Mouse (Mus musculus): ENCODE results near the gene Ahcyl2. TPM values are rescaled to one million over a fixed set of nuclear protein-coding genes. Genes with fewer than 3 reads are reported as not detected.
"Not testable (repeated sequence)": the region's sequence is repeated elsewhere in the genome, so short reads cannot be mapped to it uniquely, and the experiment has no call there.

Ahcyl2 gene
- polyA plus RNA-seq, 1 experiment from 2014 or later: 7.9 TPM

DNA sequence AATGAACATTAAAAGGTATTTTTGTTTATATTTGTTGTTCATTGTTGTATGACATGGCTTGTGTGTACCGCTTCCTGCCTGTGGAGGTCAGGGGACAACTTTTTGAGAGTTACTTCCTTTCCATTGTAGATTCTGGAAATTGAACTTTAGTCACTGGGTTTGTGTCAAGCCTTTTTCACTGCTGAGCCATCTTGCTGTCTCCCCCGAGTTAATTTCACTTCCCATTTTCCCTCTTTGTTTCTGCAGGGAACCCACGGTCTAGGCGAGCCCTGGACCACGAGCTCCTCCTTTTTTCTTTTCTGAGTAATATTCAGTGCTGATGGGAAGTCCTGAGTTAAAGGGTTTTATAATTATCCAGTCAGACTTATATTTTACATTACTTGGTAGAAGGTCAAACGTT, 26.8 kb downstream of the Ahcyl2 start:
- no peaks in the 10 kb centered on the region for H3K9me3 ChIP-seq (ENCODE audit: control insufficient read depth, low read length)
- no peaks in the 10 kb centered on the region for H3K4me1 ChIP-seq (replicated peaks; ENCODE audit: control insufficient read depth, insufficient read depth, low read length)
- no peak overlapping the region for H3K4me2 ChIP-seq (ENCODE audit: low read depth, low read length)
- no peak overlapping the region for H3K4me3 ChIP-seq (ENCODE audit: low read length)
- no peak overlapping the region for H3K9ac ChIP-seq (ENCODE audit: low read length)
- H3K36me3 ChIP-seq (ENCODE audit: control insufficient read depth, insufficient read depth, low read length): no peaks in the 10 kb centered on the region
- no peak overlapping the region for H3K27ac ChIP-seq (ENCODE audit: low read length)
- WGBS: 88% methylated on average over 6 of the region's 6 CpGs
- H3K27me3 ChIP-seq (ENCODE audit: control insufficient read depth, insufficient read depth, low read depth, low read length): no peaks in the 10 kb centered on the region
- ATAC-seq (ENCODE audit: low read depth): no peak

DNA sequence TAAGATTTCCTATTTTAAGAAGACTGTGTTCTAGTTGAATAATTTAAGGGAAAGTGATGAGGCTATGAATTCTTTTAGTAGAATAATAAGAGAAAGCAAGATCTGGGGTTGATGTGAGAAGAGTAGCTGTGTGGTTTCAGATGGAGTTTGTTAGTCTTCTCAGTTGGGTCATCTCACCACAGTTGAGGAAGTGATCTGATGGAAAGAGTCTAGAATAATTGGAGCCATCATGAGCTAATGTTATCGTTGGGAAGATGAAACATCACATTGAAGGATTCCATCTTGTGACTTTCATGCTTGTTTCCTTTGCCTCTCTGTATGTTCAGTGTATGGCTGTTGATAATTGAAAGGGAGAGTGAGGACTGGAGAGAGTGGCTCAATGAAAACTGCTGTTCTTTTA, 35.2 kb downstream of the Ahcyl2 start:
- ATAC-seq (ENCODE audit: low read depth): no peak

DNA sequence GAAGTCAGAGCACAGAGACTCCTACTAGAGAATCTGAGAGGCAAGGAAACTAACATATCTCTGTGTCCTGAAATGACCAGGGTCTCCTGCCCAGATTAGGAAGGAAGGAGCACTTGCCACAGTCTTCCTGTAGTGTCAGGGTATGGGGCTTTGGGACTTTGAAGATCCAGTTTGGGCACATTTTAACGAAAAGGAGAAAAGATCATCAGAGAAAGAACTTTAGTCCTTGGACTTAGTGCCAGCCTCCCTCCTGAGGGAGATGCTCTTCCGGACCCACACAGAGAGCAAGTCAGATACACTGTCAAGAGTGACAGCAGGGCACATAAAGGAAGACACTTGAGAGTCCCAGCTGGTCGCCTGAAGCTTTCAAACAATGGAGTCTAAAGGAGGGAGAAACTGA, 36.2 kb downstream of the Ahcyl2 start:
- Histone ChIP-seq H3K4me3 (ENCODE audit: low read length) (no peak overlapping the region), H3K9ac (ENCODE audit: low read length) (no peak overlapping the region), H3K27ac (ENCODE audit: low read length) (no peak overlapping the region), H3K27me3 (ENCODE audit: control insufficient read depth, insufficient read depth, low read depth, low read length) (no peaks in the 10 kb centered on the region), H3K36me3 (ENCODE audit: control insufficient read depth, insufficient read depth, low read length) (no peaks in the 10 kb centered on the region), H3K4me2 (ENCODE audit: low read depth, low read length) (no peak overlapping the region), H3K4me1 (replicated peaks; ENCODE audit: control insufficient read depth, insufficient read depth, low read length) (no peaks in the 10 kb centered on the region), H3K9me3 (ENCODE audit: control insufficient read depth, low read length) (no peaks in the 10 kb centered on the region)
- no peak for ATAC-seq (ENCODE audit: low read depth)
- 65% methylated on average over 3 of the region's 3 CpGs for WGBS

More for the DNA sequence above, 35.2 kb downstream of the Ahcyl2 start:
- no peak overlapping the region for H3K4me2 ChIP-seq (ENCODE audit: low read depth, low read length)
- H3K27ac ChIP-seq (ENCODE audit: low read length): no peak overlapping the region
- no peak overlapping the region for H3K9ac ChIP-seq (ENCODE audit: low read length)
- H3K27me3 ChIP-seq (ENCODE audit: control insufficient read depth, insufficient read depth, low read depth, low read length): no peaks in the 10 kb centered on the region
- no peaks in the 10 kb centered on the region for H3K4me1 ChIP-seq (replicated peaks; ENCODE audit: control insufficient read depth, insufficient read depth, low read length)
- 81% methylated on average over 1 of the region's 1 CpGs for WGBS
- no peaks in the 10 kb centered on the region for H3K9me3 ChIP-seq (ENCODE audit: control insufficient read depth, low read length)
- no peak overlapping the region for H3K4me3 ChIP-seq (ENCODE audit: low read length)
- no peaks in the 10 kb centered on the region for H3K36me3 ChIP-seq (ENCODE audit: control insufficient read depth, insufficient read depth, low read length)

DNA sequence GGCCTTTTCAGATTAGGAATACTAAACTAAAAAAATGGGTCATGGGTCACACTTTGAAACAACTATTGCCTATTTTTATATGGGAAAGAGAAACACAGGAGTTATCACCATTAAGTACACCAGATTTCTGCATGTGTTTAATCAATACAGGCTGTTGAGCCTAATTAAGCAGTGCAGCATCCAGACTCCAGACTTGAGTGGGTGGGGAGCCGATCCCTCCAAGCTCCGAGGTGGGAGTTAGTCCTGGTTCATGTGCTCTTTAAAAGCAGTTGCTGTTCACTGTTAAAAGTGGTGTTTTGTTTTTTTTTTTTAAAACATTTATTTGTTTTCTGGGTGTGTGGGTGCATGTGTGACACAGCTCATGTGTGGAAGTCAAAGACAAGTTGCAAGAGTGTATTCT, 37.6 kb downstream of the Ahcyl2 start:
- Histone ChIP-seq H3K9ac (ENCODE audit: low read length) (no peak overlapping the region), H3K27ac (ENCODE audit: low read length) (no peak overlapping the region), H3K4me2 (ENCODE audit: low read depth, low read length) (no peak overlapping the region), H3K4me3 (ENCODE audit: low read length) (no peak overlapping the region), H3K36me3 (ENCODE audit: control insufficient read depth, insufficient read depth, low read length) (no peaks in the 10 kb centered on the region), H3K27me3 (ENCODE audit: control insufficient read depth, insufficient read depth, low read depth, low read length) (no peaks in the 10 kb centered on the region), H3K9me3 (ENCODE audit: control insufficient read depth, low read length) (no peaks in the 10 kb centered on the region), H3K4me1 (replicated peaks; ENCODE audit: control insufficient read depth, insufficient read depth, low read length) (no peaks in the 10 kb centered on the region)
- no peak for ATAC-seq (ENCODE audit: low read depth)
- 82% methylated on average over 2 of the region's 2 CpGs for WGBS

DNA sequence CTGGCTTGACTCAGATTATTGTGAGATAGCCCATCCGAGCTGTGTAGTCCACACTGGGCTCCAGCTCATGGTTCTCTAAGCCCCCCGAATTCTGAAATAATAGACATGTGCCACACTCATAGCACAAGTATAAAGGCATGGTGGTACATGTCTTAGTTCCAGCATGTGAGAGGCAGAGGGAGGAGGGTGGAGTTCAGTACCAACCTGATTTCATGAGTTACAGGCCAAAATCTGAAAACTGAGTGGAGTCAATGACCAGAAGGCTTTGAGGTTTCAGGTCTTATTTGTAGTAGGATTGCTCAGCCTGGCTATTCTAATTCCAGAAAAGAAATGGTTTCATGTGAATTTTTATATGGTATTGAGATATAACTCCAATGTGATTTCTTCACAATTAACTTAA, 44.3 kb downstream of the Ahcyl2 start:
- Histone ChIP-seq H3K36me3 (ENCODE audit: control insufficient read depth, insufficient read depth, low read length) (no peaks in the 10 kb centered on the region), H3K4me3 (ENCODE audit: low read length) (no peak overlapping the region), H3K4me1 (replicated peaks; ENCODE audit: control insufficient read depth, insufficient read depth, low read length) (no peaks in the 10 kb centered on the region), H3K27me3 (ENCODE audit: control insufficient read depth, insufficient read depth, low read depth, low read length) (no peaks in the 10 kb centered on the region), H3K9ac (ENCODE audit: low read length) (no peak overlapping the region), H3K27ac (ENCODE audit: low read length) (no peak overlapping the region), H3K4me2 (ENCODE audit: low read depth, low read length) (no peak overlapping the region), H3K9me3 (ENCODE audit: control insufficient read depth, low read length) (no peaks in the 10 kb centered on the region)
- WGBS: 87% methylated on average over 2 of the region's 2 CpGs
- ATAC-seq (ENCODE audit: low read depth): no peak

DNA sequence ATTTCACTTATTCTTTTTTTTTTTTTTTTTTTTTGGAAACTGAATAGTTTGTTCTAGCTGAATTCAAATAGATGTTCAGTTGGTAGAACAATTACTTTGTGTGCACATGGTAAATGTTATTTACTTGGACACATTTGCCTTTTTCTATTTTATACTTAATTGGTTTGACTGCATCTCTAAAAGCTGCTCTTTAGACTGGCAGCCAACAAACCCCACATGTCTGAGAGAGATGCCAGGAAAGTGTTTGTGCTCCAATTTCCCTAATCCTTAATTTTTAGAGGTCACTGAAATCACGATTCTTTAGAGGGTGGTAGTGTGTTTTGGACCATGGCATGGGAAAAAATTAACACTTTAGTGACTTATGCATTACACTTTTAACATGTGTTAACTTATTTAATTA, 44.8 kb downstream of the Ahcyl2 start:
- H3K27ac ChIP-seq (ENCODE audit: low read length): no peak overlapping the region
- no peaks in the 10 kb centered on the region for H3K4me1 ChIP-seq (replicated peaks; ENCODE audit: control insufficient read depth, insufficient read depth, low read length)
- no peaks in the 10 kb centered on the region for H3K9me3 ChIP-seq (ENCODE audit: control insufficient read depth, low read length)
- H3K4me2 ChIP-seq (ENCODE audit: low read depth, low read length): no peak overlapping the region
- no peak for ATAC-seq (ENCODE audit: low read depth)
- no peaks in the 10 kb centered on the region for H3K27me3 ChIP-seq (ENCODE audit: control insufficient read depth, insufficient read depth, low read depth, low read length)
- 35% methylated on average over 1 of the region's 1 CpGs for WGBS
- no peak overlapping the region for H3K9ac ChIP-seq (ENCODE audit: low read length)
- H3K4me3 ChIP-seq (ENCODE audit: low read length): no peak overlapping the region
- no peaks in the 10 kb centered on the region for H3K36me3 ChIP-seq (ENCODE audit: control insufficient read depth, insufficient read depth, low read length)

DNA sequence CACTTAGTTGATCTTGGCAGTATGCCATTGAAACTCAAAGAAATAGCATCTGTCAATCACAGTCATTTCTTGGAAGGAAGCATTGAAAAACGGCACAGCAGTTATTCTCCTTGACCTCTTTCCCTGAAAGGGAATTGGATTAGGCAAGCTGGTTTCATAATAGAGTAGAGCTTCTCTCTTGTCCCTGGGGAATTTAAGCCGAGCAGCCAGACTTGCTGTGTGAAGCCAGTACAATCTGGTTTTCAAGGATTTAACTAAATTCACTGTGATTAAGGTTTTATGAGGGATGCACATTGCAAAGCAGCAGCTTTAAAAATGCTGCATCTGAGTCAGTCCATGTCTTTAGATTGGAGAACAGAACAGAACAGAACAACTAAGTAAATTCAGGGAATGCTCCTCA, 46.8 kb downstream of the Ahcyl2 start:
- WGBS: 31% methylated on average over 2 of the region's 2 CpGs
- H3K27ac ChIP-seq (ENCODE audit: low read length): no peak overlapping the region
- ATAC-seq (ENCODE audit: low read depth): no peak
- no peaks in the 10 kb centered on the region for H3K9me3 ChIP-seq (ENCODE audit: control insufficient read depth, low read length)
- no peak overlapping the region for H3K4me2 ChIP-seq (ENCODE audit: low read depth, low read length)
- H3K4me1 ChIP-seq (replicated peaks; ENCODE audit: control insufficient read depth, insufficient read depth, low read length): no peaks in the 10 kb centered on the region
- no peak overlapping the region for H3K9ac ChIP-seq (ENCODE audit: low read length)
- no peaks in the 10 kb centered on the region for H3K36me3 ChIP-seq (ENCODE audit: control insufficient read depth, insufficient read depth, low read length)
- H3K4me3 ChIP-seq (ENCODE audit: low read length): no peak overlapping the region
- H3K27me3 ChIP-seq (ENCODE audit: control insufficient read depth, insufficient read depth, low read depth, low read length): no peaks in the 10 kb centered on the region

DNA sequence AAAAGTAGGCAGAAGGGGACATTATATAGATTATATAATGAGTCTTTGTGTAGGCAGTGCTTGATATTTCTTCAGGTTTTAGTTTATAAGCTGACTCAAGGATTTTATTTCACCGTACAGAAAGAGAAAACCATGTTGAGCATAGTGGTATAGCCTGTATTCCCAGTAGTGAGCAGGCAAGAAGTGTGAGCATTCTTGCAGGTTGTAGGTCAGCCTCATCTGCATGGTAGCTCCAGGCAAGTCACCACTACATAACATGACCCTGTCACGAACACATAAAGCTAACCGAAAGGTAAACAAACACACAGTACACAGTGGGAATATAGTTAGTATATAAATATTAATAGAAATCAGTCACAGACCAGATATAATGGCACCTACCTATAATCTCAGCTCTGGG, 47.2 kb downstream of the Ahcyl2 start:
- 76% methylated on average over 3 of the region's 3 CpGs for WGBS
- no peak for ATAC-seq (ENCODE audit: low read depth)
- Histone ChIP-seq H3K36me3 (ENCODE audit: control insufficient read depth, insufficient read depth, low read length) (no peaks in the 10 kb centered on the region), H3K9me3 (ENCODE audit: control insufficient read depth, low read length) (no peaks in the 10 kb centered on the region), H3K4me1 (replicated peaks; ENCODE audit: control insufficient read depth, insufficient read depth, low read length) (no peaks in the 10 kb centered on the region), H3K27me3 (ENCODE audit: control insufficient read depth, insufficient read depth, low read depth, low read length) (no peaks in the 10 kb centered on the region), H3K9ac (ENCODE audit: low read length) (no peak overlapping the region), H3K4me2 (ENCODE audit: low read depth, low read length) (no peak overlapping the region), H3K27ac (ENCODE audit: low read length) (no peak overlapping the region), H3K4me3 (ENCODE audit: low read length) (no peak overlapping the region)

DNA sequence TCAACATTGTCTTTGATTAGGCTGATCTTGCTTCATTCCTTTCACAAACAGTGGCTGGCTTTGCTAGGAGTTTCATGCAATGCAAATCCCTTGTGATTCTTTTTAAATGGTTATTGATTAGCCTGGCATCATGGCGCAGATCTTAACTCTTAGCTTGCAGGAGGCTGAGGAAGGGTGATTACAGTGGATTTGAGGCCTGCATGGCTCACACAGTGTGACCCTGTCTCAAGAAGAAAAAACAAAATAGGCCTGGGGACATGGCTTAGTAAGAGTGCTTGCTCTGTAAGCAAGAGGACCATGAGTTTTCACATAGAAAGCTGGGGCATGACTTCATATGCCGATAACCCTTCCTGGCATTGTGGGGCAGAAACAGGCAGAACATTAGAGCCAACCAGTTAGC, 47.8 kb downstream of the Ahcyl2 start:
- no peaks in the 10 kb centered on the region for H3K27me3 ChIP-seq (ENCODE audit: control insufficient read depth, insufficient read depth, low read depth, low read length)
- WGBS: 94% methylated on average over 2 of the region's 2 CpGs
- ATAC-seq (ENCODE audit: low read depth): no peak
- H3K36me3 ChIP-seq (ENCODE audit: control insufficient read depth, insufficient read depth, low read length): no peaks in the 10 kb centered on the region
- no peak overlapping the region for H3K27ac ChIP-seq (ENCODE audit: low read length)
- no peak overlapping the region for H3K9ac ChIP-seq (ENCODE audit: low read length)
- H3K4me2 ChIP-seq (ENCODE audit: low read depth, low read length): no peak overlapping the region
- no peaks in the 10 kb centered on the region for H3K9me3 ChIP-seq (ENCODE audit: control insufficient read depth, low read length)
- no peak overlapping the region for H3K4me3 ChIP-seq (ENCODE audit: low read length)
- no peaks in the 10 kb centered on the region for H3K4me1 ChIP-seq (replicated peaks; ENCODE audit: control insufficient read depth, insufficient read depth, low read length)

DNA sequence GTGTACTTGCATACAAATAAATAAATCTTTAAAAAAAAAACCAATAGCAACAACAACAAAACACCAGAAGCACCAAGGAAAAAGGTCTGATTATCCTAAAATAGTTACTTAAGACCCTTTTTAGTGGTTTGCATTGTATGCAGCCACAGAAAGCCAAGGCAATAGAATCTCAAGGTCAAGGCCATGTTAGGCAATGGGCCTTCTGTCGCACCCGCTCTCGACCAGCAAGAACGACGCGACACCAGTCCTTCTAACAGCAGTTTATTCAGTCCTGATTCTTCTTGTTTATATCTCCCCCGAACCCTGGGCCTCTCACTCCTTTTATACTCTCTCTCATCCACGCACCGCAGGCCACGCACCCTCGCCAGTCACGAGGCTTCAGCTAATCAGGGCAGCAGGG, 48.6 kb downstream of the Ahcyl2 start:
- ATAC-seq (ENCODE audit: low read depth); H3K27ac ChIP-seq (ENCODE audit: low read length); H3K9me3 ChIP-seq (ENCODE audit: control insufficient read depth, low read length); H3K4me1 ChIP-seq (replicated peaks; ENCODE audit: control insufficient read depth, insufficient read depth, low read length); H3K4me2 ChIP-seq (ENCODE audit: low read depth, low read length); H3K9ac ChIP-seq (ENCODE audit: low read length); H3K27me3 ChIP-seq (ENCODE audit: control insufficient read depth, insufficient read depth, low read depth, low read length); H3K36me3 ChIP-seq (ENCODE audit: control insufficient read depth, insufficient read depth, low read length); H3K4me3 ChIP-seq (ENCODE audit: low read length): not testable (repeated sequence)
- WGBS: 82% methylated on average over 12 of the region's 12 CpGs
